Mouse (Mus musculus) Patski (cell line): ENCODE measurements at regions not wholly inside any gene's neighbourhood (a gene's known extent, or its start where the extent isn't known, plus 50 kb on each side); places are given as distances from the start of the nearest gene placed in this dataset.

Experiments used
- ATAC-seq: fragments of 100-300 bp; one replicate; pipeline ENCODE4 v1.8.0; 2021
- CTCF ChIA-PET: fragments of 350-600 bp; sonication (Branson Sonifier 250); formaldehyde crosslinking; loops from one replicate; lab custom pipeline; 2022; ENCODE audit warnings: inconsistent platforms; lab: Charles Lee
- POLR2A ChIA-PET: fragments of 350-600 bp; sonication (Branson Sonifier 250); formaldehyde crosslinking; loops from one replicate; lab custom pipeline; 2022; ENCODE audit warnings: antibody characterized with exemption, inconsistent platforms; lab: Charles Lee
- DNase-seq: peaks from one replicate; pipeline ENCODE4 v3.0.0-alpha.2; 2011; ENCODE audit warnings: low read depth, low spot score
- H3K27me3 ChIP-seq: fragments of 371-371 bp; one replicate; pipeline ENCODE4 v1.5.1; 2021
- CTCF ChIP-seq: fragments of 100-300 bp; IDR thresholded peaks from one replicate; pipeline ENCODE4 v1.5.1; 2021
- in situ Hi-C: fragments of 300-500 bp; cut with MboI; formaldehyde crosslinking; loops from 3 replicates; pipeline ENCODE4 v1.11.1; 2018; ENCODE audit warnings: low pct_unique_long_range_greater_than_20kb, mixed read lengths

GRCm38 (mm10) chr10:25777717-25778116 is 241.7 kb upstream of the Smlr1 start:
- TF ChIP-seq CTCF = no peak
- ChIA-PET POLR2A (no interaction called here), CTCF (no interaction called here)
- ATAC-seq (peak; percentile 88), DNase-seq (no peak)
- in situ Hi-C loops = no loop called here
- H3K27me3 ChIP-seq = no peaks in the 10 kb centered on the region

- no peak for DNase-seq
- in situ Hi-C loops = no loop called here
- ChIA-PET POLR2A (no interaction called here), CTCF (no interaction called here)
- TF ChIP-seq CTCF = no peak
- no peaks in the 10 kb centered on the region for H3K27me3 ChIP-seq
- ATAC-seq = no peak
Measured at GRCm38 (mm10) chr10:25776697-25777096, 240.6 kb upstream of the Smlr1 start.

GRCm38 (mm10) chr10:25770051-25770450 is 234.0 kb upstream of the Smlr1 start:
- no peak for DNase-seq
- ATAC-seq = no peak
- no peaks in the 10 kb centered on the region for H3K27me3 ChIP-seq
- CTCF ChIA-PET = interaction anchor here (1.1 kb wide), 1 partner anchor 31 kb away, joined by 3 read pairs; no protein-coding TSS in a partner anchor
- in situ Hi-C loops = no loop called here
- POLR2A ChIA-PET = no interaction called here
- TF ChIP-seq CTCF = no peak

- DNase-seq = no peak
- TF ChIP-seq CTCF = no peak
- no peak for ATAC-seq
- ChIA-PET CTCF (no interaction called here), POLR2A (no interaction called here)
- in situ Hi-C loops = no loop called here
- H3K27me3 ChIP-seq = no peaks in the 10 kb centered on the region
Measured at GRCm38 (mm10) chr10:25768456-25768855, 232.4 kb upstream of the Smlr1 start.

- ChIA-PET CTCF (no interaction called here), POLR2A (interaction anchor here (0.6 kb wide), 1 partner anchor 512 kb away, joined by 9 read pairs; no protein-coding TSS in a partner anchor)
- ATAC-seq (no peak), DNase-seq (no peak)
- H3K27me3 ChIP-seq = no peaks in the 10 kb centered on the region
- in situ Hi-C loops = no loop called here
- no peak for TF ChIP-seq CTCF
Measured at GRCm38 (mm10) chr10:25754300-25754699, 218.2 kb upstream of the Smlr1 start.

- no peak for ATAC-seq
- H3K27me3 ChIP-seq = peaks cover 2% of the 10 kb centered on the region
- ChIA-PET POLR2A (no interaction called here), CTCF (interaction anchor here (1.4 kb wide), 1 partner anchor 28 kb away, joined by 3 read pairs; no protein-coding TSS in a partner anchor)
- TF ChIP-seq CTCF = no peak
- in situ Hi-C loops = no loop called here
- DNase-seq = no peak
Measured at GRCm38 (mm10) chr10:25742678-25743077, 206.6 kb upstream of the Smlr1 start.

GRCm38 (mm10) chr10:25740956-25741355 is 204.9 kb upstream of the Smlr1 start:
- CTCF ChIA-PET = interaction anchor here (1.4 kb wide), 1 partner anchor 17 kb away, joined by 3 read pairs; no protein-coding TSS in a partner anchor

GRCm38 (mm10) chr10:25730470-25730869 is 194.4 kb upstream of the Smlr1 start:
- POLR2A ChIA-PET = no interaction called here

More at GRCm38 (mm10) chr10:25740956-25741355, 204.9 kb upstream of the Smlr1 start:
- no peak for DNase-seq
- in situ Hi-C loops = no loop called here
- H3K27me3 ChIP-seq = no peaks in the 10 kb centered on the region
- POLR2A ChIA-PET = no interaction called here
- TF ChIP-seq CTCF = no peak
- ATAC-seq = no peak

GRCm38 (mm10) chr10:25723966-25724365 is 187.9 kb upstream of the Smlr1 start:
- DNase-seq (no peak), ATAC-seq (no peak)
- no peaks in the 10 kb centered on the region for H3K27me3 ChIP-seq
- no peak for TF ChIP-seq CTCF
- ChIA-PET POLR2A (no interaction called here), CTCF (no interaction called here)
- in situ Hi-C loops = no loop called here

More at GRCm38 (mm10) chr10:25730470-25730869, 194.4 kb upstream of the Smlr1 start:
- no peak for DNase-seq
- ATAC-seq = peak; percentile 60
- CTCF ChIA-PET = interaction anchor here (1.7 kb wide), 1 partner anchor 13 kb away, joined by 3 read pairs; no protein-coding TSS in a partner anchor
- H3K27me3 ChIP-seq = no peaks in the 10 kb centered on the region
- TF ChIP-seq CTCF = no peak
- in situ Hi-C loops = no loop called here

- CTCF ChIA-PET = interaction anchor here (0.7 kb wide), 1 partner anchor 10 kb away, joined by 3 read pairs; no protein-coding TSS in a partner anchor
- no peak for TF ChIP-seq CTCF
- DNase-seq = no peak
- POLR2A ChIA-PET = no interaction called here
- in situ Hi-C loops = no loop called here
- no peak for ATAC-seq
- H3K27me3 ChIP-seq = no peaks in the 10 kb centered on the region
Measured at GRCm38 (mm10) chr10:25715747-25716146, 179.7 kb upstream of the Smlr1 start.

- POLR2A ChIA-PET = no interaction called here
- ATAC-seq (no peak), DNase-seq (no peak)
- TF ChIP-seq CTCF = no peak
- H3K27me3 ChIP-seq = no peaks in the 10 kb centered on the region
- in situ Hi-C loops = no loop called here
- CTCF ChIA-PET = interaction anchor here (1.1 kb wide), 1 partner anchor 496 kb away, joined by 3 read pairs; no protein-coding TSS in a partner anchor
Measured at GRCm38 (mm10) chr10:25714636-25715035, 178.6 kb upstream of the Smlr1 start.
